In the genomic region with DNA sequence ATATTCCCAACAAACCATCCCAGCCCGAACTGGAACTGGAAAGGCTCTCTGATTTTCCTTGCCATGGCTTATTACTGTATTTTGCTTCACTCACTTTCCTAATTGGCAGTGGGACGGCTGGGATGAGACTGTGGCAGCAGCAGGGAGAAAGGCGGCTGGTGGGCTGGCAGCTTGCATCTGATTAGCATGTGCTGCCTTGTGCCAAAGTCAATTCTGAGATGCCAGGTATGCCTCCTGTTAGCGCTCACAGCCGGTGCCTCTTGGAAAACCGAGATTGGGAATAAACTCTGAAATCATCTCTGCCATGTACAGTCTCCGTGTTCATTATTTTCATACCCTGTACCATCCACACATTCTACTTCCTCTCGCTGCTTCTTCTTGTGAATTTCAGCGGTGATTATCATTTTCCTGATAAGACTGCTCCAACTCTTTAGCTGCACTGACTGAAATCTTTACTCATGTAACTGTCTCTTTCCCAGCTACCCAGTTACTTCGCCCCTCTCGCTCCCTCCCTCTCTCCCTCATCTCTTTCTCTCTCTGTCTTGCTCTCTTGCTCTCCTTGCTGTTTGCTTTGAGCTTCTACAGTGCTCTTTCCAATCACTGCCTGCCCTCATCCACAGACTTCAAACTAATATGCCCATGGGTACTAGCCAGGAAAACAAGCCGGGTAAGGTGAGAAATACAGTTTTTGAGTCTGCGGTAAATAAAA, we compare ENCODE assay signal across 12 mouse cellular contexts.
A peak's percentile ranks its signal among the peaks of the same experiment; 100 is the strongest.
DNase-seq lines count a peak whose midpoint lies in the region; ATAC-seq and TF ChIP-seq lines count a peak whose summit lies in the region.
"Had no signal": no experiment of that assay in that cellular context is flagged by ENCODE, and none has a peak within 500 bp of the region (broad histone marks: within the 10 kb centered on the region; RNA-seq: fewer than 3 reads in every experiment).

No protein-coding gene starts in this region.

- H3K9me3 ChIP-seq in midbrain, embryonic 14.5 days (ENCODE audit: control insufficient read depth, low read length), result no peaks in the 10 kb centered on the region
- no peaks in the 10 kb centered on the region for H3K9me3 ChIP-seq in midbrain, embryonic 10.5 days (replicated peaks)
- no peaks in the 10 kb centered on the region for H3K9me3 ChIP-seq in liver, postnatal 0 days (ENCODE audit: low read length)
- H3K9me3 ChIP-seq: limb, embryonic 15.5 days; megakaryocyte, embryonic 14.5 days had no signal

- TF ChIP-seq CTCF in liver, postnatal 0 days (IDR thresholded peaks at IDR 0.05; ENCODE audit: low read depth), result no peak

- H3K4me3 ChIP-seq in midbrain, embryonic 14.5 days (replicated peaks; ENCODE audit: low read depth, low read length), result no peak overlapping the region
- H3K4me3 ChIP-seq in midbrain, embryonic 10.5 days, result no peak overlapping the region
- H3K4me3 ChIP-seq in liver, postnatal 0 days (ENCODE audit: low read depth, low read length), result no peak overlapping the region
- H3K4me3 ChIP-seq: limb, embryonic 15.5 days; megakaryocyte, embryonic 14.5 days had no signal

- no peak overlapping the region; the same call in 1 of the 2 replicates for H3K27ac ChIP-seq in midbrain, embryonic 14.5 days (replicated peaks; ENCODE audit: low read depth, low read length)
- no peak overlapping the region for H3K27ac ChIP-seq in midbrain, embryonic 10.5 days (replicated peaks)
- no peak overlapping the region for H3K27ac ChIP-seq in liver, postnatal 0 days (ENCODE audit: low read depth)
- H3K27ac ChIP-seq: limb, embryonic 15.5 days had no signal

- no peaks in the 10 kb centered on the region for H3K27me3 ChIP-seq in midbrain, embryonic 14.5 days (ENCODE audit: control insufficient read depth, insufficient read depth, low read length)
- no peaks in the 10 kb centered on the region for H3K27me3 ChIP-seq in midbrain, embryonic 10.5 days (ENCODE audit: low read depth, poor library complexity, severe bottlenecking)
- H3K27me3 ChIP-seq in liver, postnatal 0 days (ENCODE audit: insufficient read depth, low read length), result no peaks in the 10 kb centered on the region
- H3K27me3 ChIP-seq: CH12.LX; limb, embryonic 15.5 days; megakaryocyte, embryonic 14.5 days had no signal

- intact Hi-C loops in left cerebral cortex, postnatal 14 days (cut with DNase I), result loop anchor here (10.0 kb wide), 1 partner anchor 1291 kb away; no protein-coding TSS in a partner anchor

- no peaks in the 10 kb centered on the region for H3K4me1 ChIP-seq in midbrain, embryonic 14.5 days (ENCODE audit: control insufficient read depth, insufficient read depth, low read length)
- no peaks in the 10 kb centered on the region for H3K4me1 ChIP-seq in midbrain, embryonic 10.5 days
- no peaks in the 10 kb centered on the region for H3K4me1 ChIP-seq in liver, postnatal 0 days (ENCODE audit: insufficient read depth)
- H3K4me1 ChIP-seq: limb, embryonic 15.5 days; megakaryocyte, embryonic 14.5 days had no signal

- no peak overlapping the region for H3K4me2 ChIP-seq in midbrain, embryonic 14.5 days (ENCODE audit: low read length)
- H3K4me2 ChIP-seq in liver, postnatal 0 days (ENCODE audit: low read depth, low read length), result no peak overlapping the region
- H3K4me2 ChIP-seq: limb, embryonic 15.5 days had no signal

- ATAC-seq in midbrain, embryonic 14.5 days (ENCODE audit: low FRiP score, low TSS enrichment), result peak; percentile 40
- ATAC-seq in megakaryocyte progenitor cell, adult 5-6 weeks (replicated peaks; ENCODE audit: poor library complexity), result no peak
- no peak for ATAC-seq in liver, postnatal 0 days

- H3K9ac ChIP-seq in midbrain, embryonic 14.5 days (replicated peaks; ENCODE audit: low read length), result no peak overlapping the region
- H3K9ac ChIP-seq in liver, postnatal 0 days (replicated peaks), result no peak overlapping the region
- H3K9ac ChIP-seq: limb, embryonic 15.5 days had no signal

- TF ChIP-seq EP300 in liver, postnatal 0 days (IDR thresholded peaks at IDR 0.05; ENCODE audit: low read depth), result no peak

- WGBS in midbrain, embryonic 14.5 days, result 73% methylated on average over 13 of the region's 13 CpGs
- WGBS in midbrain, embryonic 10.5 days, result 85% methylated on average over 13 of the region's 13 CpGs
- 65% methylated on average over 13 of the region's 13 CpGs for WGBS in liver, postnatal 0 days (ENCODE audit: insufficient replicate concordance)

- DNase-seq in midbrain, embryonic 14.5 days, result peak; percentile 45
- DNase-seq in midbrain, embryonic 10.5 days (ENCODE audit: low spot score), result no peak
- peak; percentile 62 to 75 for DNase-seq in frontal cortex, postnatal 36 days (ENCODE audit: low spot score in 2 of 2)
- DNase-seq in left cerebral cortex, postnatal 14 days (ENCODE audit: low spot score in 2 of 2), result peak; percentile 43 to 60
- no peak for DNase-seq in natural killer cell, adult 2 months (ENCODE audit: low spot score in 2 of 2)
- no peak for DNase-seq in liver, postnatal 0 days
- no peak for DNase-seq in lung, postnatal 36 days
- DNase-seq: kidney, adult 18-20 months had no signal

- H3K36me3 ChIP-seq in midbrain, embryonic 14.5 days (ENCODE audit: control insufficient read depth, insufficient read depth, low read length), result no peaks in the 10 kb centered on the region
- H3K36me3 ChIP-seq in midbrain, embryonic 10.5 days, result no peaks in the 10 kb centered on the region
- no peaks in the 10 kb centered on the region for H3K36me3 ChIP-seq in liver, postnatal 0 days (replicated peaks; ENCODE audit: insufficient read depth, low read length)
- H3K36me3 ChIP-seq: limb, embryonic 15.5 days had no signal

Comparison
In these comparisons a context has a peak if more than half of its experiments do, and no peak if none do; other contexts are left out.
1. DNase-seq: peak in midbrain, embryonic 14.5 days (single experiment), frontal cortex, postnatal 36 days (2 of 2) and left cerebral cortex, postnatal 14 days (2 of 2); none in midbrain, embryonic 10.5 days (single experiment), natural killer cell, adult 2 months (0 of 2), liver, postnatal 0 days (single experiment) and lung, postnatal 36 days (single experiment).